Mouse (Mus musculus) Patski (cell line): ENCODE measurements around the gene Oxa1l. TPM values are rescaled to one million over a fixed set of nuclear protein-coding genes. Genes with fewer than 3 reads are reported as not detected.

Experiments used
- ATAC-seq: fragments of 100-300 bp; one replicate; pipeline ENCODE4 v1.8.0; 2021
- CTCF ChIA-PET: fragments of 350-600 bp; sonication (Branson Sonifier 250); formaldehyde crosslinking; loops from one replicate; lab custom pipeline; 2022; ENCODE audit warnings: inconsistent platforms; lab: Charles Lee
- POLR2A ChIA-PET: fragments of 350-600 bp; sonication (Branson Sonifier 250); formaldehyde crosslinking; loops from one replicate; lab custom pipeline; 2022; ENCODE audit warnings: antibody characterized with exemption, inconsistent platforms; lab: Charles Lee
- DNase-seq: peaks from one replicate; pipeline ENCODE4 v3.0.0-alpha.2; 2011; ENCODE audit warnings: low read depth, low spot score
- H3K27me3 ChIP-seq: fragments of 371-371 bp; one replicate; pipeline ENCODE4 v1.5.1; 2021
- CTCF ChIP-seq: fragments of 100-300 bp; IDR thresholded peaks from one replicate; pipeline ENCODE4 v1.5.1; 2021
- in situ Hi-C: fragments of 300-500 bp; cut with MboI; formaldehyde crosslinking; loops from 3 replicates; pipeline ENCODE4 v1.11.1; 2018; ENCODE audit warnings: low pct_unique_long_range_greater_than_20kb, mixed read lengths
- polyA plus RNA-seq: library from polyadenylated mRNA; unstranded; gene quantifications from one replicate; pipeline ENCODE4 v1.2.3, GENCODE M21; 2021

Gene Oxa1l
- 80.3 TPM for polyA plus RNA-seq

DNA sequence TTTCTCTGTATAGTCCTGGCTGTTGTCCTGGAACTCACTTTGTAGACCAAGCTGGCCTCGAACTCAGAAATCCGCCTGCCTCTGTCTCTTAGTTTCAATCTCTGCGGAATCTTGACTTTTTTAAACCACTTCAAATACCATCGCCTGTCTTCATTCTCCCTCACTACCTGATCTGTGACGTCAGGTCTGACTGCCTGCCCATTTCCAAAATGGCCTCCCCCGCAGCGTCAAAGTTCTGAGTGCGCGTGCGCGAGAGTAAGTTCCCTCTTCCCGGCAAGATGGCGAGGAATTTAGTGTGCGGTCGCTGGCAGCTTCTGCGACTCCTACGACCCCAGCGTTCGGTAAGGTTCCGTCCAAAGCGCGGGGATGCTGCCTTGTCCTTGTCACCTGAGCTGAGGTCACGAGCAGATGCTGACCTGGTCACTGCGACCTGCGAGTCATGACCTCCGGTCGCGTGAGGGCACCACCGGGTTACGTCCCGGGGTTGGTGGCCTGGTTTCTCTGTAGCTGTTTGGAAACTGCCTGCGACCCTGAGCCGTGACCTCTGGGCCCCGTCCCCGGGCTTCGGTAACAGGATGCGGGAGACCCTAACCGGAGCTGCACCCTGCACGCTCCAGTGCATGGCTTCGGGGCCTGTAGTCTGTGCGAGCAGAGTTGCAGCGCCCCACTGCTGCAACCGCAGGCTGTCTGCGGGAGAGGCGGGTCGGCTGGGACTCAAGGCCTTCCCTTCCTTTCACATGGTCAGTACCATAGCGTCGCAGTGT is at the start of gene Oxa1l:
TSS of gene Oxa1l (plus strand) at position 258 of the 764 bp plus-strand sequence.
- no peaks in the 10 kb centered on the region for H3K27me3 ChIP-seq
- CTCF ChIA-PET, result interaction anchor here (0.6 to 1.6 kb wide), 5 partner anchors 14 to 121 kb away, joined by 3 to 4 read pairs (median 4); no protein-coding TSS in a partner anchor
- TF ChIP-seq CTCF, result no peak
- in situ Hi-C loops, result no loop called here
- POLR2A ChIA-PET, result interaction anchor here (0.7 to 0.9 kb wide), 2 partner anchors 101 to 123 kb away, joined by 3 to 6 read pairs; no protein-coding TSS in a partner anchor
- DNase-seq, result peak; percentile 54
- ATAC-seq, result peak; percentile 71

DNA sequence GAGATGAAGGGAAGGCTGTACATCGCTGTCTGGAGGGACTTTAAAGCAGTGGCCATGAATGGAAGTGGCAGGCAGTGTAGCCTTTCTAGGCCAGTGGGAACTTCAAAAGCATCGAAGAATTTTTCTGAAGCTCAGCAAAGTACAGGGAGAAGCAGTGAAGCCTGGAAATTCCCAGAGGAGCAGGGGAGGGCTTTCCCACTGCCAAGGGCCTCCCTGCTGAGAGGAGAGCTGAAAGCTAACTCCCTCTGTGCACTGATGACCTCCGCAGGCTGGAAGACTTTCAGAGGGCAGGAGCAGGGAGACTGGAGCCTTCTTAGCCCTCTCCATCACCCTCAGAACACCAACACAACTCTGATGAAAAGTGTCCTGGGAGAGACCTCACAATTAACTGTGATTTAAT is 48.9 kb upstream of the Oxa1l start:
- ATAC-seq (no peak), DNase-seq (no peak)
- peaks cover 9% of the 10 kb centered on the region for H3K27me3 ChIP-seq
- in situ Hi-C loops, result no loop called here
- ChIA-PET CTCF (interaction anchor here (1.3 to 1.4 kb wide), 2 partner anchors 16 to 24 kb away, joined by 3 read pairs; no protein-coding TSS in a partner anchor), POLR2A (no interaction called here)
- TF ChIP-seq CTCF, result no peak

DNA sequence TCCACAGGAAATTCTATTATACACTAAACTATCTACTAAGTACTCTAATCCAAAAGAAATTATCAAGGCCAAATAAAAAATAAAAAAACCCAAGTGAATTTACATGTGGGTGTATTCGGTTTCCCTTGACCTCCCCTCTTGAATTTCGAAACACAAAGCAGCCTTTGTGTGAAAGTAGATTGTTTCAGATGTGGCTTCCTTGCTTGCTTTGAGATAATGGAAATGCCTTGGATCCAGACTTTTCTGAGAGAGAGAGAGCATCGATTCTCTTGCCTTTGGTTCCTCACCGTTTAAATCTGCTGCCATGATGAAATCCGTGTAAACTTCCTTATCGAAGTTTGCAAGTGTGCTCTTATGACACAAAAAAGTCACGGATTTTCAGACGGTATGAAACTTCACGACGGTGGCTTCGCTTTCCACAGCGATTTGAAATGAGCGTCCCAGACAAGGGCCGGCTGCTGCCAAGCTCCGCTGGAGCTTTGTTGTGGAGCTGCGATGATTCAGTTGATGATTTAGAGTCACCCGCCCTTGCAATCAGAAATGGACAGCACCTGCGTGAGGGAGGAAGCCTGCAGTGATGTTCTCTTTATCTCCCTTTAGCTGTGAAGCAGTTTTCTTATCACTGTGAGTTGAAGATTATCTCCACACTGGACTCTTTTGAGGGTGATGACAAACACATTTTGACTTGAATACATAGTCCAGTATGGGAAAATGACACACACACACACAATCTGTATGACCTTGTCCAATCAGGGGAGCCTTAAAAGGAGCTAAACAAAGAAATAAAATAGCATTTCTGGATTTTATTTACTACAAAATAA is 38.9 kb upstream of the Oxa1l start:
- POLR2A ChIA-PET, result no interaction called here
- DNase-seq (no peak), ATAC-seq (no peak)
- no peaks in the 10 kb centered on the region for H3K27me3 ChIP-seq
- CTCF ChIA-PET, result no interaction called here
- TF ChIP-seq CTCF, result no peak
- in situ Hi-C loops, result no loop called here

DNA sequence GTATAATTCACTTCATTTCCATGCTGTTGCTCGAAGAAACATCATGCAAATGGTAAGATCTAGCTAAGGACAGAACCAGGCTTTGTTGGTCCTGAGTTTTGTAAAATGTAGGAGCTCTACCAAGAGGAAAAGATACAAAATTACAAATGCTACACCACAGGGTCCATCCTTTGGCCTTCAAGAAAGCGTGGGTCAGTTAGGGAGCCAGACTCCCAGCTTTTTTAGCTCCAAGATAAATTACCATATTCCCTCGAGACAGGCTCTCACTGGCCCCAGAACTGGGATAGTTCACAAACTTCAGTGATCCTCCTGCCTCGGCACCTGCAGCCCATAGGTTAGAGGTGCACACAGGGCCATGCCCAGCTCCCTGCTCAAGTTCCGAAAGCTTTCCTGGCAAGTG is 36.1 kb upstream of the Oxa1l start:
- TF ChIP-seq CTCF, result no peak
- no peak for ATAC-seq
- no peaks in the 10 kb centered on the region for H3K27me3 ChIP-seq
- CTCF ChIA-PET, result interaction anchor here (0.8 kb wide), 1 partner anchor 67 kb away, joined by 3 read pairs; no protein-coding TSS in a partner anchor
- in situ Hi-C loops, result no loop called here
- POLR2A ChIA-PET, result no interaction called here
- no peak for DNase-seq

DNA sequence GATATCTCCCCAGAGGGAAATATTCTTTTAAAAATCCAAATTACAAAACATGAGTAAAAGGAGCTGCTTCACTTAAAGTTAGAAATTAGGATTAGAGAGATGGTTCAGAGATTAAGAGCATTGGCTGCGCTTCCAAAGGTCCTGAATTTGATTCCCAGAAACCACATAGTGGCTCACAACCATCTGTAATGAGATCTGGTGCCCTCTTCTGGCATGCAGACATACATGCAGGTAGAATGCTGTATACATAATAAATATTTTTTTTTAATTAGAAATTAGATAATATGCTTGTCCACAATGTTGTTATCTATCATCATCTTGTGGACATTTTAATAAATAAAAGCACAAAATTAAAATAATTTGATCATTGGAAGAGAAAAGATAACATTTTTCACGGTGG is 32.1 kb upstream of the Oxa1l start:
- in situ Hi-C loops, result no loop called here
- ChIA-PET POLR2A (no interaction called here), CTCF (no interaction called here)
- DNase-seq, result no peak
- ATAC-seq, result no peak
- no peaks in the 10 kb centered on the region for H3K27me3 ChIP-seq
- peak; percentile 51 for TF ChIP-seq CTCF

DNA sequence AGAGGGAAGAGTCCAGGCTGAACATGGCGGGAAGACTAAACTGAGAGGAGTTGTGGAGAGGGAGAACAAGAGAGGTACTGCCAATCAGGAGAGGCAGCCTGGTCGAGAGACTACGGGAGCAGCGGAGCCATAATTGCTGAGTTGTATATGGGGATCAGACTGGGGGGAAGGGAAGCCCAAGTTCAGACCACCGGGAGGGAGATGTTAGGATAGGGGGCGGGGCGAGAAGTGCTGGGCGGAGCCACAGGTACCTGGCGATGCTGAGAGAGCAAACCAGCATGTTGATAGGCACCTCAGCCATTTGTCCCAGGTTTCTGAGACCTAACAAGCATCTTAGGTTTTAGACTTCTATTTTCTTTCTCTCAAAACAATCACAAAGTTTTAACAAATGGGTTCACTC is 31.4 kb upstream of the Oxa1l start:
- CTCF ChIA-PET, result no interaction called here
- POLR2A ChIA-PET, result interaction anchor here (0.7 kb wide), 1 partner anchor 87 kb away, joined by 5 read pairs; no protein-coding TSS in a partner anchor
- no peak for TF ChIP-seq CTCF
- DNase-seq (no peak), ATAC-seq (no peak)
- H3K27me3 ChIP-seq, result no peaks in the 10 kb centered on the region
- in situ Hi-C loops, result no loop called here

DNA sequence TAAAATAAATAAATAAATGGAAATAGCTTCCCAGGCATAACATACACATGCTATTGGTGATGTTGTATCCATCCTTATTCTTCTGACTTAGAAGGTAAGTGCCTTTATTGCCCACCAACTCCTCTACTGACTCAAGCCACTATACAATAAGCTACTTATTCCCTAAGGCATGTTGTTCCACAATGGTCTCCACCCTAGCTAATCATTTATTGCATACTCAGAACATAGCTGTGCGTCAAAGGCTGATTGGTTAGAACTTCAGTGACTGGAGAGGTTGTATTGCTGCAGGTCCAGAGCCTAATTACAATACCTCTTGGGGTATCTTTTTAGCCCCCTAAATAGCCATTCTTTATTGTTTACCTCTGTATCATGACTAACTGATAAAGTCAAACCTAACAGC is 29.5 kb upstream of the Oxa1l start:
- H3K27me3 ChIP-seq, result peaks cover 3% of the 10 kb centered on the region
- no peak for DNase-seq
- ChIA-PET CTCF (interaction anchor here (0.9 to 1.5 kb wide), 2 partner anchors 9 to 14 kb away, joined by 3 read pairs; no protein-coding TSS in a partner anchor), POLR2A (no interaction called here)
- no peak for ATAC-seq
- in situ Hi-C loops, result no loop called here
- TF ChIP-seq CTCF, result no peak

DNA sequence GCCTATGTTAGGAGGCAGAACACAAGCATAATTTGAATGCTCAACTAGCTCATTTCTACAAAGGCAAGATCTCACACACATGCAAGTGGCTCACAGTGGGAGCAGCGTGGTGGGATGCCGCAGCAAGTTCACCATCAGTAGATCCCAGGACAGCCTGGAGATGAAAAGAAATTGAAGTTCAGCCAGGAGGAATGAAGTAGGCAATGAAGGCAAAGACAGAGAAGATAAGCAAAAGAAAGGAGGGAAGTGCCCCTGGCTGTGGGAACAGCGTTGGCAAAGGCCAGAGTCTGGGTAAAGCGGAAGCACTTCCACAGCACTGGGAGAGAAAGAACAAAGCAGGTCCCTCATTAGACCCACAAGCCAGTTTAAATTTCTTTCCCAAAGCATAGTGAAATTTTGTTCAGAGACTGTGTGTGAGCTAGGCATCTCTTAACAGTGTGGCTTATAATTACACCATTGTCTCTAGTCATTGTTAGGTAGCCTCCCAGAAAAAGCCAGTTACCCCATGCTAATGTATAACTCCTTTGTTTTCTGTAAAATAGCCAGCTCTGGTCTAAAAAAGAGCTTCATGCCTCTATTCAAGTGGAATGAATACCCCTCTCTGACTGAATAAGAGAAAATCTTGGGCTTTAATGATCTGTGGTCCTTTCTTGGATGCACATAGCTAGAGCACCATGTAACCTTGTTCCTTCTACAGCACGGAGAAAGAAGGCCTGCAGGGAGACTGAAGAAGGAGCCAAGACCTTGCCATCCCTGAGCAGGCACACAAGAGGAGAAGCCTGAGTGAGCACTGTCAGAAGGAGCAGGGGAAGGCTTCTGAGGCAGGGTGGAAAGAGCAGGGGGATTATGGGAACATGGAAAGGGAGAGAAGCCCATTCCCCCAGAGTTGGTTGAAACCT is 28.2 kb upstream of the Oxa1l start:
- CTCF ChIA-PET, result interaction anchor here (1.5 kb wide), 1 partner anchor 13 kb away, joined by 3 read pairs; no protein-coding TSS in a partner anchor
- POLR2A ChIA-PET, result no interaction called here

DNA sequence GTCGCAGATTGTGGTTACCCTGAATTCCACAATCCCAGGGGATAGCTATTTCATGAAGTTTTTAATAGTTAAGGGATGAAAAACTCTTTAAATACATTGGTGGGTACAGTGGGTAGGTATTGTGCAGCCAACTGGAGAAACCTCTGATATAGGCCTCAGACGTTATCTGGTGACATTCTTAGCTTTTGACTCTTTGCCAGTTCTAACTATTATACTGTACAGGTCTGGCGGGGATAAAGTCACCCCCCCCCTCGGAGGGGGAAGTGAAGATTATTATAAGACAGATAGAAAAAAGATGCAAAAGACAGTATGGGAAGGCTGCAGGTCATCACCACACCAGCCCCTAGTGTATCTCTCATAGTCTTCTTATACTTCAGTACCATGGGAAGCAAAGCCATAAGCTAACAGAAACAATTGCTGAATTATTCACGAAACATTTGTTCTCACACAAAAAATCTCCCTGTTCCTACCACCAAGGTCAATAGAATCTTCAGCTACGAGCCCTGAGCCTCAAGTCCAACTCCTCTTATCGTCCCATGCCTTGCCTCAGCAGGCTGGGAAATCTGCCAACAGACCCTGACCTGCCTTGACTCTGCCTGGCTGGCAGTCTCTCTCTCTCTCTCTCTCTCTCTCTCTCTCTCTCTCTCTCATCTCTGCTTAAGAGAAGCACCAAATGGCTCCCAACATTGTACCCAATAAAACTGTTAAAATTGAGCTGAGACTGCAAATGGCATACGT is 27.0 kb upstream of the Oxa1l start:
- in situ Hi-C loops, result no loop called here
- ChIA-PET POLR2A (interaction anchor here (0.6 kb wide), 1 partner anchor 58 kb away, joined by 4 read pairs; no protein-coding TSS in a partner anchor), CTCF (interaction anchor here (0.7 kb wide), 1 partner anchor 95 kb away, joined by 3 read pairs; no protein-coding TSS in a partner anchor)
- no peak for ATAC-seq
- peaks cover 5% of the 10 kb centered on the region for H3K27me3 ChIP-seq
- no peak for TF ChIP-seq CTCF
- DNase-seq, result no peak

More for the DNA sequence above, 28.2 kb upstream of the Oxa1l start:
- no peak for TF ChIP-seq CTCF
- in situ Hi-C loops, result no loop called here
- peaks cover 5% of the 10 kb centered on the region for H3K27me3 ChIP-seq
- ATAC-seq (no peak), DNase-seq (no peak)
